Mouse (Mus musculus) MEL (cell line): ENCODE measurements around the gene Tle3. TPM values are rescaled to one million over a fixed set of nuclear protein-coding genes. Genes with fewer than 3 reads are reported as not detected.

Experiments
- DNase-seq: peaks from one replicate; pipeline ENCODE4 v3.0.0; 2011; ENCODE audit warnings: low read depth, low spot score
- H3K27ac ChIP-seq: 2 replicates; pipeline ENCODE4 v1.5.1; 2012; ENCODE audit warnings: low read depth, mild to moderate bottlenecking, control low read depth, low read length, moderate library complexity; ENCODE audit not compliant: control insufficient read depth
- H3K27me3 ChIP-seq, 2 experiments: fragments of 150-350 bp in 1 of 2; sonication (generic) in 1 of 2; 2 replicates each; pipeline ENCODE4 v1.6.1; 2012; ENCODE audit warnings: low read length in 2 of 2, mild to moderate bottlenecking in 2 of 2, improper control_type of control experiment in 1 of 2, moderate library complexity in 1 of 2; ENCODE audit not compliant: insufficient read depth in 2 of 2, control insufficient read depth in 1 of 2
- H3K36me3 ChIP-seq, 2 experiments: 2 replicates each; pipeline ENCODE4 v1.6.1; 2012 to 2014; ENCODE audit warnings: low read length in 2 of 2, improper control_type of control experiment in 1 of 2, inconsistent platforms in 1 of 2, mild to moderate bottlenecking in 1 of 2; ENCODE audit not compliant: insufficient read depth in 2 of 2, control insufficient read depth in 1 of 2
- H3K4me1 ChIP-seq, 2 experiments: fragments of 150-350 bp in 1 of 2; sonication (generic) in 1 of 2; 2 replicates each; pipeline ENCODE4 v1.6.1; 2012; ENCODE audit warnings: low read length in 2 of 2, improper control_type of control experiment in 1 of 2, mild to moderate bottlenecking in 1 of 2; ENCODE audit not compliant: insufficient read depth in 2 of 2, control insufficient read depth in 1 of 2
- H3K4me3 ChIP-seq, 2 experiments: fragments of 150-350 bp in 1 of 2; sonication (generic) in 1 of 2; 2 replicates each; pipeline ENCODE4 v1.5.1; 2012; ENCODE audit warnings: low read depth in 2 of 2, low read length in 2 of 2, mild to moderate bottlenecking in 2 of 2, moderate library complexity in 2 of 2, control low read depth in 1 of 2, improper control_type of control experiment in 1 of 2; ENCODE audit not compliant: control insufficient read depth in 1 of 2, insufficient read depth in 1 of 2
- H3K79me2 ChIP-seq: 2 replicates; pipeline ENCODE4 v1.6.1; 2012; ENCODE audit warnings: mild to moderate bottlenecking, low read length, moderate library complexity; ENCODE audit not compliant: control insufficient read depth, poor library complexity, insufficient read depth
- H3K9ac ChIP-seq: 2 replicates; pipeline ENCODE4 v1.6.1; 2012; ENCODE audit warnings: low read depth, mild to moderate bottlenecking, control low read depth, low read length, moderate library complexity; ENCODE audit not compliant: control insufficient read depth, poor library complexity, severe bottlenecking
- H3K9me3 ChIP-seq: fragments of 150-350 bp; sonication (generic); replicated peaks from 2 replicates; pipeline ENCODE4 v1.6.1; 2012; ENCODE audit warnings: mild to moderate bottlenecking, low read length, improper control_type of control experiment, moderate library complexity; ENCODE audit not compliant: insufficient read depth
- CHD1 ChIP-seq: IDR thresholded peaks from 2 replicates; pipeline ENCODE4 v1.6.1; 2012; ENCODE audit warnings: low read depth, mild to moderate bottlenecking, inconsistent platforms, low read length, improper control_type of control experiment
- CHD2 ChIP-seq: IDR thresholded peaks from 2 replicates; pipeline ENCODE4 v1.6.1; 2011; ENCODE audit warnings: low read length, improper control_type of control experiment
- ELF1 ChIP-seq: IDR thresholded peaks from 2 replicates; pipeline ENCODE4 v1.6.1; 2014; ENCODE audit warnings: low read depth, mild to moderate bottlenecking, inconsistent platforms, low read length, improper control_type of control experiment, moderate library complexity
- ETS1 ChIP-seq: IDR thresholded peaks from 2 replicates; pipeline ENCODE4 v1.6.1; 2012; ENCODE audit warnings: low read depth, mild to moderate bottlenecking, inconsistent platforms, low read length, improper control_type of control experiment, moderate library complexity
- GABPA ChIP-seq: IDR thresholded peaks from 2 replicates; pipeline ENCODE4 v1.6.1; 2012; ENCODE audit warnings: low read depth, mild to moderate bottlenecking, inconsistent platforms, low read length, improper control_type of control experiment, moderate library complexity
- GATA1 ChIP-seq: IDR thresholded peaks from 2 replicates; pipeline ENCODE4 v1.6.1; 2011; ENCODE audit warnings: low read depth, low read length, improper control_type of control experiment
- HCFC1 ChIP-seq: IDR thresholded peaks from 2 replicates; pipeline ENCODE4 v1.6.1; 2012; ENCODE audit warnings: low read depth, mild to moderate bottlenecking, inconsistent platforms, low read length, improper control_type of control experiment, moderate library complexity
- JUND ChIP-seq: IDR thresholded peaks from 2 replicates; pipeline ENCODE4 v1.6.1; 2011; ENCODE audit warnings: low read depth, mild to moderate bottlenecking, improper control_type of control experiment, low read length
- KAT2A ChIP-seq: conservative IDR thresholded peaks from 2 replicates; pipeline ENCODE4 v1.6.1; 2012; ENCODE audit warnings: low read depth, low read length, improper control_type of control experiment, inconsistent platforms
- MAFK ChIP-seq: IDR thresholded peaks from 2 replicates; pipeline ENCODE4 v1.6.1; 2011; ENCODE audit warnings: low read depth, mild to moderate bottlenecking, low read length, improper control_type of control experiment, borderline replicate concordance
- MAX ChIP-seq: IDR thresholded peaks from 2 replicates; pipeline ENCODE4 v1.6.1; 2011; ENCODE audit warnings: low read length, improper control_type of control experiment
- MAZ ChIP-seq: IDR thresholded peaks from 2 replicates; pipeline ENCODE4 v1.6.1; 2012; ENCODE audit warnings: low read depth, mild to moderate bottlenecking, inconsistent platforms, low read length, improper control_type of control experiment
- MEF2A ChIP-seq: IDR thresholded peaks from 2 replicates; pipeline ENCODE4 v1.6.1; 2014; ENCODE audit warnings: low read depth, mild to moderate bottlenecking, inconsistent platforms, low read length, improper control_type of control experiment; ENCODE audit not compliant: poor library complexity, insufficient replicate concordance, severe bottlenecking; ENCODE audit errors: extremely low read depth
- MXI1 ChIP-seq: IDR thresholded peaks from 2 replicates; pipeline ENCODE4 v1.6.1; 2011; ENCODE audit warnings: mild to moderate bottlenecking, low read depth, low read length, improper control_type of control experiment
- MYB ChIP-seq: IDR thresholded peaks from 2 replicates; pipeline ENCODE4 v1.6.1; 2011; ENCODE audit warnings: mild to moderate bottlenecking, low read depth, low read length, improper control_type of control experiment
- RAD21 ChIP-seq: IDR thresholded peaks from 2 replicates; pipeline ENCODE4 v1.6.1; 2011; ENCODE audit warnings: mild to moderate bottlenecking, low read depth, low read length, improper control_type of control experiment
- RCOR1 ChIP-seq: IDR thresholded peaks from 2 replicates; pipeline ENCODE4 v1.6.1; 2012; ENCODE audit warnings: low read depth, mild to moderate bottlenecking, inconsistent platforms, low read length, improper control_type of control experiment
- SMC3 ChIP-seq: IDR thresholded peaks from 2 replicates; pipeline ENCODE4 v1.6.1; 2011; ENCODE audit warnings: low read depth, low read length, improper control_type of control experiment
- TAL1 ChIP-seq: IDR thresholded peaks from 2 replicates; pipeline ENCODE4 v1.6.1; 2012; ENCODE audit warnings: mild to moderate bottlenecking, inconsistent platforms, low read length, moderate library complexity, mixed read lengths
- USF1 ChIP-seq: IDR thresholded peaks from 2 replicates; pipeline ENCODE4 v1.6.1; 2014; ENCODE audit warnings: low read depth, mild to moderate bottlenecking, inconsistent platforms, low read length, improper control_type of control experiment, moderate library complexity
- USF2 ChIP-seq, 2 experiments: IDR thresholded peaks; 2 replicates each; pipeline ENCODE4 v1.6.1; 2011 to 2012; ENCODE audit warnings: improper control_type of control experiment in 2 of 2, low read length in 2 of 2, borderline replicate concordance in 1 of 2, inconsistent platforms in 1 of 2, low read depth in 1 of 2, mild to moderate bottlenecking in 1 of 2; ENCODE audit not compliant: insufficient read depth in 1 of 2
- ZKSCAN1 ChIP-seq: IDR thresholded peaks from 2 replicates; pipeline ENCODE4 v1.6.1; 2012; ENCODE audit warnings: low read depth, mild to moderate bottlenecking, inconsistent platforms, low read length, improper control_type of control experiment, moderate library complexity
- ZMIZ1 ChIP-seq: IDR thresholded peaks from 2 replicates; pipeline ENCODE4 v1.6.1; 2012; ENCODE audit warnings: low read depth, mild to moderate bottlenecking, inconsistent platforms, low read length, improper control_type of control experiment, moderate library complexity
- polyA plus RNA-seq, 2 experiments: library from polyadenylated mRNA; stranded (reverse) in 1 of 2; unstranded in 1 of 2; fragments of >175 nt in 1 of 2; fragments of >200 nt in 1 of 2; gene quantifications; 2 replicates each; pipeline versions ENCODE4 v1.2.1 to v1.2.4; 2012; ENCODE audit warnings: low replicate concordance in 2 of 2, low read depth in 1 of 2; ENCODE audit not compliant: insufficient read length in 2 of 2, insufficient read depth in 1 of 2, missing spikeins in 1 of 2
- total RNA-seq: library from RNA; depleted of rRNA; stranded (reverse); fragments of 300-350 nt; gene quantifications from 2 replicates; pipeline ENCODE4 v1.2.3, GENCODE M21; 2012

Gene Tle3
- total and polyA plus RNA-seq, 3 experiments = 20.3 to 26.8 TPM; not detected in 1

DNA sequence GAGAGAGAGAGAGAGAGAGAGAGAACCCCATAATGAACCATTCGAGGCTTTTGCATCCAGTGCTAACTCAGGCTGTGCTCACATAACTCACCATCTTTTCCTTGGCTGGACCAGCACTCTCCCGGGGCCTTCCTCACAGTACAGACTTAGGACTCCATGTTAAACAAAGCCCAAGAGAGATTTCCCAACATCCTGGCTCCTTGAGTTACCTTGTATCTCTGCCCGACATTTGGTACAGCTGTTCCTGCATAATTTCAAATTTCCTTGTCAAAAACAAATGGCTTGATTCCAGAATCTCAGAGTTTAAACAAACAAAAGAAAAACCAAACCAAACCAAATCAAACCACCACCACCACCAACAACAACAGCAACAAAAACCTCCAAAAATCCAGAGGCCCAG, 55.7 kb downstream of the Tle3 start:
- Histone ChIP-seq H3K4me1 (no peaks in the 10 kb centered on the region), H3K36me3 (no peaks in the 10 kb centered on the region), H3K27me3 (peaks cover 2 to 4% of the 10 kb centered on the region in 2 experiments), H3K9ac (no peak overlapping the region), H3K79me2 (no peaks in the 10 kb centered on the region), H3K4me3 (no peak overlapping the region), H3K9me3 (no peaks in the 10 kb centered on the region), H3K27ac (no peak overlapping the region)
- TF ChIP-seq MYB (no peak), MEF2A (no peak), MXI1 (no peak), MAZ (no peak), HCFC1 (no peak), GATA1 (no peak)
- no peak for DNase-seq

DNA sequence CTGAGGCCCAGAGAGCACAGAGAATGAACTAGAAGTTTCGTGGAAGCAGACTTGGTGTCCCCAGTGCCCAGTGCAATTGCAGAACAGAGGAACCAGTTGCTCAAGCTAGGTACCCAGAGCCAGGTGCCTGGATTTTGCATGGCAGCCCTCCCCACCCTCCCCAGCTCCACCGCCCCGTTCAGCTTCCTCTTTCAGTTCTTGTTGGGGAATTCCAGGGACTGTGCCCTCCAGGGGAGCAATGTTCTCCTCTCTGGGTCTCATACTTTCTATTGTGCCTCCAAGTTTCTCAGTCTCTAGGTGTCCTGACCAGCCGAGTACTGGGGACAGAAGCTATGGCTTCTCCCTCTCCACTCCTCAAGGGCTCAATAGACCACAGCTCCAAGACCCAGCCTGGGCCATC, 59.7 kb downstream of the Tle3 start:
- Histone ChIP-seq H3K27ac (no peak overlapping the region), H3K4me1 (no peaks in the 10 kb centered on the region), H3K9ac (no peak overlapping the region), H3K79me2 (no peaks in the 10 kb centered on the region), H3K9me3 (no peaks in the 10 kb centered on the region), H3K36me3 (no peaks in the 10 kb centered on the region), H3K4me3 (no peak overlapping the region), H3K27me3 (peaks cover 13 to 15% of the 10 kb centered on the region in 2 experiments)
- DNase-seq = no peak
- TF ChIP-seq MAFK (no peak), TAL1 (no peak)

DNA sequence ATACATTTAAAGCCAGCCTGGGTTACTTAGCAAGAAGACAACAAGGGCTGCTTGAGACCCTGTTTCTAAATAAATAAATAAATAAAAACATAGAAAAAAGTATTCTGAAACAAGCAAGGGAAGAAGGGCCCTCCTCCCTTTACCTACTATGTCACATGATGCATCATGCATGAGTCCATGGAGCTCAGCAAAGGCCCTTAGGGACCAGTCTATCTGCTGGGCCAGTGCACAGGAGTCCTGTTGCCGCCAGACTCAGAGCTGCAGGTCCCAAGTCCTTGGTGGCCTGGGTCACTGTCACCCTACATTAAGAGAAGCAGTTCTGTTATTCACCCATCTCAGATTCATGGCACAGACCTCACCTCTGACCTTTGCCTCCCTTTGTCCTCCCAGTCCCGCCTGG, 61.0 kb downstream of the Tle3 start:
- Histone ChIP-seq H3K27ac (no peak overlapping the region), H3K27me3 (peaks cover 13 to 19% of the 10 kb centered on the region in 2 experiments), H3K79me2 (no peaks in the 10 kb centered on the region), H3K4me3 (no peak overlapping the region), H3K4me1 (no peaks in the 10 kb centered on the region), H3K9me3 (no peaks in the 10 kb centered on the region), H3K9ac (no peak overlapping the region), H3K36me3 (no peaks in the 10 kb centered on the region)
- TF ChIP-seq CHD2 = no peak
- no peak for TF ChIP-seq HCFC1
- TF ChIP-seq JUND = no peak
- TF ChIP-seq ZMIZ1 = no peak
- TF ChIP-seq SMC3 = no peak
- no peak for TF ChIP-seq USF1
- no peak for TF ChIP-seq MXI1
- TF ChIP-seq CHD1 = no peak
- TF ChIP-seq RAD21 = no peak
- no peak for TF ChIP-seq MEF2A
- no peak for TF ChIP-seq ZKSCAN1
- no peak for TF ChIP-seq MAZ
- no peak for TF ChIP-seq KAT2A
- no peak for TF ChIP-seq MAX
- TF ChIP-seq ETS1 = no peak
- TF ChIP-seq GABPA = no peak
- TF ChIP-seq USF2 (IDR thresholded peaks at IDR 0.05; ENCODE audit: borderline replicate concordance in 1 of 2, insufficient read depth in 1 of 2, low read depth in 1 of 2, low read length in 2 of 2) = no peak
- no peak for TF ChIP-seq ELF1
- no peak for TF ChIP-seq RCOR1
- DNase-seq = no peak
